Mouse (Mus musculus) liver, adult 2 months (tissue): ENCODE results near the gene Ppp6r3.

ENCODE experiments used
- CTCF ChIP-seq: fragments of 200-500 bp; IDR thresholded peaks from 2 replicates; pipeline ENCODE4 v1.5.1; 2011; ENCODE audit warnings: low read depth, low read length, control low read depth
- POLR2A ChIP-seq: fragments of 200-500 bp; IDR thresholded peaks from 2 replicates; pipeline ENCODE4 v1.6.1; 2011; ENCODE audit warnings: low read length, control low read depth; ENCODE audit not compliant: insufficient read depth; ENCODE audit errors: extremely low read depth

DNA sequence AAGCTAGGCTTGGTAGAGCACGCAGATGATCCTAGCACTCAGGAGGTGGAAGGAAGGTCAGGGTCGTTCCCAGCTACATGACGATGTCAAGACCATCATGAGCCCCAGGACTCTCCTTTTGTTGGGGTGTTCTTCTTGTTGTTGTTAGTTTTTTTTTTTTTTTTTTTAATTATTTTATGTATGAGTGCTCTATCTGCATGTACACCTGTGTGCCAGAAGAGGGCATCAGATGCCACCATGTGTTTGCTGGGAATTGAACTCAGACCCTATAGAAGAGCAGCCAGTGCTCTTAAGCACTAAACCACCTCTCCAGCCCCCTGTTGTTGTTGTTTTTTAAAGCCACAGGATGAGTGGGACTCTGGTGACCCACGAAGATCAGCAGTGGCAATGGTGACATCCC lies 47.7 kb upstream of the Ppp6r3 start:
- TF ChIP-seq CTCF (peak; percentile 23), POLR2A (no peak)
